Mouse (Mus musculus) stomach, postnatal 0 days (tissue): ENCODE results near the gene Tat. TPM values are rescaled to one million over a fixed set of nuclear protein-coding genes. Genes with fewer than 3 reads are reported as not detected.

ENCODE experiments used
- ATAC-seq: fragments of 200-750 bp; cut with Nextera tagmentation; 2 replicates; pipeline ENCODE4 v1.8.0; 2017; ENCODE audit not compliant: low FRiP score, low TSS enrichment
- DNase-seq: peaks from one replicate; pipeline ENCODE4 v3.0.0-alpha.2; 2016; ENCODE audit warnings: low spot score
- H3K27ac ChIP-seq: fragments of 300-500 bp; sonication (generic); replicated peaks from 2 replicates; pipeline ENCODE4 v1.5.1; 2014; ENCODE audit warnings: mild to moderate bottlenecking, control low read depth
- H3K27me3 ChIP-seq: fragments of 300-500 bp; sonication (generic); 2 replicates; pipeline ENCODE4 v1.6.1; 2014; ENCODE audit warnings: low read length; ENCODE audit not compliant: control insufficient read depth, insufficient read depth
- H3K36me3 ChIP-seq: fragments of 300-500 bp; sonication (generic); 2 replicates; pipeline ENCODE4 v1.6.1; 2014; ENCODE audit warnings: low read length, mixed read lengths; ENCODE audit not compliant: control insufficient read depth, insufficient read depth
- H3K4me1 ChIP-seq: fragments of 300-500 bp; sonication (generic); replicated peaks from 2 replicates; pipeline ENCODE4 v1.6.1; 2014; ENCODE audit warnings: antibody characterized with exemption; ENCODE audit not compliant: control insufficient read depth, insufficient read depth
- H3K4me2 ChIP-seq: fragments of 300-500 bp; sonication (generic); replicated peaks from 2 replicates; pipeline ENCODE4 v1.6.1; 2014; ENCODE audit warnings: low read depth, mild to moderate bottlenecking, control low read depth, moderate library complexity
- H3K4me3 ChIP-seq: fragments of 300-500 bp; sonication (generic); 2 replicates; pipeline ENCODE4 v1.5.1; 2014; ENCODE audit warnings: low read depth, low read length, control low read depth
- H3K9ac ChIP-seq: fragments of 300-500 bp; sonication (generic); 2 replicates; pipeline ENCODE4 v1.6.1; 2014; ENCODE audit warnings: mild to moderate bottlenecking, low read length, control low read depth, mixed read lengths
- H3K9me3 ChIP-seq: fragments of 300-500 bp; sonication (generic); 2 replicates; pipeline ENCODE4 v1.6.1; 2016; ENCODE audit warnings: low read length; ENCODE audit not compliant: control insufficient read depth
- CTCF ChIP-seq: IDR thresholded peaks from 2 replicates; pipeline ENCODE4 v1.5.1; 2016; ENCODE audit warnings: antibody characterized with exemption, low read depth, mild to moderate bottlenecking, moderate library complexity
- EP300 ChIP-seq: optimal IDR thresholded peaks from 2 replicates; pipeline ENCODE3; 2016; ENCODE audit warnings: antibody characterized with exemption
- whole genome bisulfite sequencing: fragments of 180-500 bp; shearing (Covaris S2); extraction: QIAGEN DNeasy Blood & Tissue Kit; methylation state at CpG from one replicate; pipeline ENCODE4 v1.1.7; 2014; 5-methylcytosine and 5-hydroxymethylcytosine counted together
- polyA plus RNA-seq: library from polyadenylated mRNA; unstranded; fragments of >200 nt; fragmentation: Nextera tagmentation; extraction: Ambion mirVana; gene quantifications from 2 replicates; pipeline ENCODE4 v1.2.1, GENCODE M21; 2015

Gene Tat
- polyA plus RNA-seq, 1 experiment from 2014 or later = 0.12 TPM

- no peak overlapping the region for H3K4me3 ChIP-seq
- no peak for TF ChIP-seq CTCF
- TF ChIP-seq EP300 = no peak
- no peak for DNase-seq
- H3K36me3 ChIP-seq = no peaks in the 10 kb centered on the region
- H3K27me3 ChIP-seq = no peaks in the 10 kb centered on the region
- H3K9ac ChIP-seq = no peak overlapping the region
- ATAC-seq = no peak
- no peak overlapping the region for H3K27ac ChIP-seq
- no peak overlapping the region for H3K4me2 ChIP-seq
- 44% methylated on average over 7 of the region's 7 CpGs for WGBS
- H3K4me1 ChIP-seq = no peaks in the 10 kb centered on the region
- H3K9me3 ChIP-seq = no peaks in the 10 kb centered on the region
Observed at GRCm38 (mm10) chr8:109986384-109986783, 3.9 kb upstream of the Tat start.

GRCm38 (mm10) chr8:109987776-109988175 is 2.5 kb upstream of the Tat start:
- Histone ChIP-seq H3K4me2 (no peak overlapping the region), H3K27ac (no peak overlapping the region), H3K4me3 (no peak overlapping the region), H3K9me3 (no peaks in the 10 kb centered on the region), H3K9ac (no peak overlapping the region), H3K27me3 (no peaks in the 10 kb centered on the region), H3K4me1 (no peaks in the 10 kb centered on the region), H3K36me3 (no peaks in the 10 kb centered on the region)
- no peak for DNase-seq
- no peak for TF ChIP-seq CTCF
- no peak for TF ChIP-seq EP300
- no peak for ATAC-seq
- WGBS = 65% methylated on average over 7 of the region's 7 CpGs

GRCm38 (mm10) chr8:109989151-109989550 is 1.1 kb upstream of the Tat start:
- 0 out of 2 replicates have a peak, but pooled peaks have one; percentile 7 for TF ChIP-seq CTCF
- TF ChIP-seq EP300 = no peak
- Histone ChIP-seq H3K9me3 (no peaks in the 10 kb centered on the region), H3K9ac (no peak overlapping the region), H3K4me3 (no peak overlapping the region), H3K36me3 (no peaks in the 10 kb centered on the region), H3K4me1 (no peaks in the 10 kb centered on the region), H3K27me3 (no peaks in the 10 kb centered on the region), H3K4me2 (no peak overlapping the region), H3K27ac (no peak overlapping the region)
- 89% methylated on average over 8 of the region's 8 CpGs for WGBS
- no peak for ATAC-seq
- no peak for DNase-seq

GRCm38 (mm10) chr8:109992166-109992565 is 1.9 kb downstream of the Tat start:
- no peak for TF ChIP-seq EP300
- TF ChIP-seq CTCF = no peak
- Histone ChIP-seq H3K27ac (no peak overlapping the region), H3K9ac (no peak overlapping the region), H3K36me3 (no peaks in the 10 kb centered on the region), H3K4me2 (no peak overlapping the region), H3K4me3 (no peak overlapping the region), H3K9me3 (no peaks in the 10 kb centered on the region), H3K4me1 (no peaks in the 10 kb centered on the region), H3K27me3 (no peaks in the 10 kb centered on the region)
- 85% methylated on average over 5 of the region's 5 CpGs for WGBS
- DNase-seq (no peak), ATAC-seq (no peak)

- Histone ChIP-seq H3K27me3 (no peaks in the 10 kb centered on the region), H3K9me3 (no peaks in the 10 kb centered on the region), H3K4me1 (no peaks in the 10 kb centered on the region), H3K4me3 (no peak overlapping the region), H3K27ac (no peak overlapping the region), H3K36me3 (no peaks in the 10 kb centered on the region), H3K4me2 (no peak overlapping the region), H3K9ac (no peak overlapping the region)
- 60% methylated on average over 1 of the region's 1 CpGs for WGBS
- no peak for DNase-seq
- no peak for ATAC-seq
- TF ChIP-seq EP300 = no peak
- no peak for TF ChIP-seq CTCF
Observed at GRCm38 (mm10) chr8:109992951-109993350, 2.7 kb downstream of the Tat start.

- Histone ChIP-seq H3K9me3 (no peaks in the 10 kb centered on the region), H3K4me3 (no peak overlapping the region), H3K36me3 (no peaks in the 10 kb centered on the region), H3K9ac (no peak overlapping the region), H3K27ac (no peak overlapping the region), H3K4me1 (no peaks in the 10 kb centered on the region), H3K27me3 (no peaks in the 10 kb centered on the region), H3K4me2 (no peak overlapping the region)
- DNase-seq (no peak), ATAC-seq (no peak)
- 82% methylated on average over 9 of the region's 9 CpGs for WGBS
- TF ChIP-seq EP300 (no peak), CTCF (no peak)
Observed at GRCm38 (mm10) chr8:109997381-109997780, 7.1 kb downstream of the Tat start.
